Mouse (Mus musculus) kidney, postnatal 0 days (tissue): ENCODE data around the gene Gmds. TPM values are rescaled to one million over a fixed set of nuclear protein-coding genes. Genes with fewer than 3 reads are reported as not detected.

ENCODE experiments used
- ATAC-seq: fragments of 200-750 bp; cut with Nextera tagmentation; replicated peaks from 2 replicates; pipeline ENCODE4 v1.8.0; 2017; ENCODE audit warnings: low read depth, moderate number of reproducible peaks, moderate TSS enrichment, moderate library complexity; ENCODE audit not compliant: low FRiP score
- DNase-seq: peaks from one replicate; pipeline ENCODE4 v3.0.0-alpha.2; 2016; ENCODE audit warnings: low spot score
- H3K27ac ChIP-seq: fragments of 300-500 bp; sonication (generic); 2 replicates; pipeline ENCODE4 v1.5.1; 2014; ENCODE audit warnings: mild to moderate bottlenecking
- H3K27me3 ChIP-seq: fragments of 300-500 bp; sonication (generic); 2 replicates; pipeline ENCODE4 v1.6.1; 2014; ENCODE audit warnings: low read length, mixed read lengths; ENCODE audit not compliant: insufficient read depth
- H3K36me3 ChIP-seq: fragments of 300-500 bp; sonication (generic); 2 replicates; pipeline ENCODE4 v1.6.1; 2014; ENCODE audit warnings: low read length, mixed read lengths; ENCODE audit not compliant: insufficient read depth
- H3K4me1 ChIP-seq: fragments of 300-500 bp; sonication (generic); replicated peaks from 2 replicates; pipeline ENCODE4 v1.6.1; 2014; ENCODE audit warnings: antibody characterized with exemption, low read length, mixed read lengths; ENCODE audit not compliant: insufficient read depth
- H3K4me2 ChIP-seq: fragments of 300-500 bp; sonication (generic); 2 replicates; pipeline ENCODE4 v1.6.1; 2014; ENCODE audit warnings: mild to moderate bottlenecking, low read length, moderate library complexity, mixed read lengths
- H3K4me3 ChIP-seq: fragments of 300-500 bp; sonication (generic); replicated peaks from 2 replicates; pipeline ENCODE4 v1.5.1; 2014; ENCODE audit warnings: low read depth, low read length
- H3K9ac ChIP-seq: fragments of 300-500 bp; sonication (generic); 2 replicates; pipeline ENCODE4 v1.6.1; 2014; ENCODE audit warnings: low read depth, low read length
- H3K9me3 ChIP-seq: fragments of 300-500 bp; sonication (generic); replicated peaks from 2 replicates; pipeline ENCODE4 v1.6.1; 2016; ENCODE audit warnings: low read length, inconsistent platforms, mixed read lengths
- CTCF ChIP-seq: IDR thresholded peaks from 2 replicates; pipeline ENCODE4 v1.5.1; 2016; ENCODE audit warnings: antibody characterized with exemption, low read depth, mild to moderate bottlenecking, moderate library complexity
- WGBS: fragments of 180-500 bp; shearing (Covaris S2); extraction: QIAGEN DNeasy Blood & Tissue Kit; methylation state at CpG from one replicate; pipeline ENCODE4 v1.1.7; 2014; 5-methylcytosine and 5-hydroxymethylcytosine counted together
- polyA plus RNA-seq: library from polyadenylated mRNA; unstranded; fragments of >200 nt; fragmentation: Nextera tagmentation; extraction: Ambion mirVana; gene quantifications from 2 replicates; pipeline ENCODE4 v1.2.1, GENCODE M21; 2015

Gmds gene
- polyA plus RNA-seq, 1 experiment from 2014 or later, result 32.7 TPM

GRCm38 (mm10) chr13:31894511-31894910 is 444.0 kb downstream of the Gmds start:
- H3K9ac ChIP-seq, result no peak overlapping the region
- H3K4me3 ChIP-seq, result no peak overlapping the region
- DNase-seq, result no peak
- H3K4me2 ChIP-seq, result no peak overlapping the region
- 86% methylated on average over 3 of the region's 3 CpGs for WGBS
- ATAC-seq, result no peak
- H3K36me3 ChIP-seq, result no peaks in the 10 kb centered on the region
- H3K27ac ChIP-seq, result no peak overlapping the region
- H3K9me3 ChIP-seq, result no peaks in the 10 kb centered on the region
- H3K4me1 ChIP-seq, result peaks cover 2% of the 10 kb centered on the region; the same call in 1 of the 2 replicates
- H3K27me3 ChIP-seq, result no peaks in the 10 kb centered on the region
- no peak for TF ChIP-seq CTCF

- DNase-seq, result peak; percentile 57
- Histone ChIP-seq H3K4me1 (no peaks in the 10 kb centered on the region), H3K27me3 (no peaks in the 10 kb centered on the region), H3K36me3 (no peaks in the 10 kb centered on the region), H3K27ac (no peak overlapping the region), H3K4me2 (no peak overlapping the region), H3K9me3 (no peaks in the 10 kb centered on the region), H3K4me3 (no peak overlapping the region), H3K9ac (no peak overlapping the region)
- no peak for TF ChIP-seq CTCF
- WGBS, result 39% methylated on average over 2 of the region's 2 CpGs
- no peak; the same call in 1 of the 2 replicates for ATAC-seq
Observed at GRCm38 (mm10) chr13:31892913-31893514, 445.5 kb downstream of the Gmds start.

- no peak for ATAC-seq
- DNase-seq, result no peak
- no peak overlapping the region for H3K4me3 ChIP-seq
- no peaks in the 10 kb centered on the region for H3K27me3 ChIP-seq
- 78% methylated on average over 3 of the region's 3 CpGs for WGBS
- H3K4me2 ChIP-seq, result no peak overlapping the region
- no peak overlapping the region for H3K9ac ChIP-seq
- no peak overlapping the region for H3K27ac ChIP-seq
- no peaks in the 10 kb centered on the region for H3K4me1 ChIP-seq
- no peak for TF ChIP-seq CTCF
- H3K9me3 ChIP-seq, result no peaks in the 10 kb centered on the region
- no peaks in the 10 kb centered on the region for H3K36me3 ChIP-seq
Observed at GRCm38 (mm10) chr13:31888500-31888899, 450.0 kb downstream of the Gmds start.

- H3K27ac ChIP-seq, result no peak overlapping the region
- DNase-seq, result no peak
Observed at GRCm38 (mm10) chr13:31885769-31886168, 452.8 kb downstream of the Gmds start.

DNA sequence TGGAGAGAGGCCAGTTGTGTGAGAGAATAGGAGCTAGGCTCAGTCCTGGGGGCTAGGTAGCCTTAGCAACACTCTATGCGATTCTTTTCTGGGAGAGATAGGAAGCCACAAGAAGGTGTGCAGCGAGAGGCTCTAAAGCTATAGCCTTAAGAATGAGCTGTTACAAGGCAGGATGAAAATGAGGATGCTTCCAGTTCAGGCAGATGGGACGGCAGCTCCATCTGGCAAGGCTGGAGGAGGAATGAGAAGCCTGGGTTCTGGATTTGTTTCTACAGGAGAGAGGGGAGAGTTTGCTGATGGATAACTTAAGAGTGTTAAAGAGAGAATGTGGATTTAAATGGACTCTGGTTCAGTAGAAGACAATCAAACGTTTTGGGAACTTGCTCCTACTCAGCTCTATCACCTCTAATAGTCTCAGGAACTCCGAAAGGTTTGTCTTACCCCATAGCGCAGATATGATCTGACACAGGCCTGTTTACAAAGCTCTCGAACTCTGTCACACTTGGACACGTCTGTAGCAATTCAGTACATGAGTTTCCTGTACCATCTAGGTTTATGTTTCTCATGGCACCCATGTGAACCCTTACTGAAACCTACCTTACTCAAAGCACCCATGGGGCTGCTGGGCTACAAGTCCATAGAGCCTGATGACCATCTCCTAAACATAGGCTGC is 459.6 kb downstream of the Gmds start:
- no peak for ATAC-seq
- 87% methylated on average over 8 of the region's 8 CpGs for WGBS

More at GRCm38 (mm10) chr13:31885769-31886168, 452.8 kb downstream of the Gmds start:
- H3K4me1 ChIP-seq, result no peaks in the 10 kb centered on the region
- no peak overlapping the region for H3K9ac ChIP-seq
- H3K36me3 ChIP-seq, result no peaks in the 10 kb centered on the region
- H3K9me3 ChIP-seq, result no peaks in the 10 kb centered on the region
- H3K27me3 ChIP-seq, result no peaks in the 10 kb centered on the region
- WGBS, result 83% methylated on average over 1 of the region's 1 CpGs
- H3K4me2 ChIP-seq, result no peak overlapping the region
- TF ChIP-seq CTCF, result no peak
- ATAC-seq, result no peak
- H3K4me3 ChIP-seq, result no peak overlapping the region

GRCm38 (mm10) chr13:31877061-31877460 is 461.5 kb downstream of the Gmds start:
- TF ChIP-seq CTCF, result no peak

More for the DNA sequence above, 459.6 kb downstream of the Gmds start:
- Histone ChIP-seq H3K4me3 (no peak overlapping the region), H3K9me3 (no peaks in the 10 kb centered on the region), H3K27ac (no peak overlapping the region), H3K4me1 (0 out of 2 replicates have a peak, but pooled peaks cover 9% of the 10 kb centered on the region), H3K27me3 (no peaks in the 10 kb centered on the region), H3K36me3 (no peaks in the 10 kb centered on the region), H3K9ac (no peak overlapping the region), H3K4me2 (no peak overlapping the region)
- TF ChIP-seq CTCF, result no peak
- DNase-seq, result no peak

More at GRCm38 (mm10) chr13:31877061-31877460, 461.5 kb downstream of the Gmds start:
- Histone ChIP-seq H3K27me3 (no peaks in the 10 kb centered on the region), H3K4me3 (no peak overlapping the region), H3K9ac (no peak overlapping the region), H3K4me2 (no peak overlapping the region), H3K27ac (no peak overlapping the region), H3K36me3 (no peaks in the 10 kb centered on the region), H3K9me3 (no peaks in the 10 kb centered on the region), H3K4me1 (0 out of 2 replicates have a peak, but pooled peaks cover 9% of the 10 kb centered on the region)
- DNase-seq (peak; percentile 88), ATAC-seq (peak; percentile 46; the same call in 1 of the 2 replicates)
- 16% methylated on average over 4 of the region's 4 CpGs for WGBS
